Mouse (Mus musculus) neutrophil, adult 59 days (primary cell): ENCODE results near the gene Rbpms2. TPM values are rescaled to one million over a fixed set of nuclear protein-coding genes. Genes with fewer than 3 reads are reported as not detected.

Source experiments
- total RNA-seq, 2 experiments: library from RNA; stranded (reverse); gene quantifications; 1 replicate in 1 of 2; 2 replicates in 1 of 2; pipeline ENCODE4 v1.2.4; 2023

The Rbpms2 gene
- total RNA-seq: under 1 TPM; 0.49 to 0.88 TPM

DNA sequence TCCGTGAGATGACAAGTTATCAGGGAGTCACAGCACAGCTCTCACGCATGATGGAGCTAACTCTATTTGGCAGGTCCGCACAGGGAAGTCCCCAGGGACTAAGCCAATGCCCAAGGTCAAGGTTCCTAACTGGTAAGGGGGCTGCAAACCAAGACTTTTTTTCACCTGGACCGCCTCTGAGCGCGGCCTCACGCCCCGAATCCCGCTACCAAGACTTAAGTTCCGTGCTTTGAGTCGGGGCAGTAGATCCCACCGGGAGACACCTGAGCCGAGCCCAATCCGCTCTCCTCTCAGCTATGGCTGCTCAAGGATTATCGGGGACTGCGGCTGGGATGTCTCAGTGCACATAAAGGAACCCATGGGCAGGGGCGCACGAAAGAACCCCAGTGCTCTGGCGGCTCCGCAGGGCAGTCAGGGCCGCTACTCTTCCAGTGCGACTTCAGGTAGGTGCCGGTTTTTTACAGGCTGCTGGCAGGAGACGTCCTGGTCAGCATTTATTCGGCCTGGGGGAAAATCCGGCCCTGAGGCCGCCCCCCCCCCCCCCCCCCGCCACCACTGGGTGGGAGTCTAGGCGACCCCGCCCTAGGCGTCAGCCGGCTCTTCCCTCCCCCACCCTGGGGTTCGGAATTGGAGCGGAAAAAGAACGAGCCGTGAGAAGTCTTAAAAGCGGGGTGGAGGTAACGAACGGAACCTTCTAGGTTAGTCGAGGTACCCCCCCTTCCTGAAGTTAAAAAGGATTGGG, at the start of gene Rbpms2:
TSS of gene Rbpms2 (plus strand) at position 624 of the 742 bp plus-strand sequence.

DNA sequence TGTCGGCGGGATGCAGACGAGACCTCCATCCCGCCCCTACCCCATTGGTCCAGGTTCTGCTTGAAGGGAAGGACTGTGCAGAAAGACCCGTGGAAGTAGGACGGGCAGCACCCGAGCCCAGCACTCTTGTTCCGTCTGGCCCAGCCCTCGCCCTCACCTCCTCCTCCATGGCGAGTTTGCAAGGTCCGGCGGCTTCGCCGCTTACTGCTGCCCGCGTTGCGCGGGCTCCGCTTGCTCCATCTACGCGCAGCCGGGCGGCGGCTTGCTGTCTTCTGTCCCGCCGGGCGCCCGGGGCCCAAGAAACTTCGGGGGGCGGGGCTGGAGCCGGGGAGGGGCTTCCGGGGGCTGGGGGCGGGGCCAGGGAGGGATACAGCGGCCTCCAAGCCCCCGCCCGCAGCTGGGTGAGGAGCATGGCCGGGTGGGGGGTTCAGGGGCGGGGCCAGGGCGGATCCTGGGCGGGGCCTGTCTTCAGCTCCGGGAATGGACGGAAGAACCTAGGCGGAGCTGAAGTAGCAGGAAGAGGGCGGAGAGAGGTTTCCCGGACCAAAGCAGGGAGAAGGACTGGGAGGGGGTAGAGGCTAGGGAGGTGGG, 49.6 kb upstream of the Rbpms2 start, which contains the start of gene Plekho2:
TSS of gene Plekho2 (minus strand) at position 260 of the 591 bp plus-strand sequence.

DNA sequence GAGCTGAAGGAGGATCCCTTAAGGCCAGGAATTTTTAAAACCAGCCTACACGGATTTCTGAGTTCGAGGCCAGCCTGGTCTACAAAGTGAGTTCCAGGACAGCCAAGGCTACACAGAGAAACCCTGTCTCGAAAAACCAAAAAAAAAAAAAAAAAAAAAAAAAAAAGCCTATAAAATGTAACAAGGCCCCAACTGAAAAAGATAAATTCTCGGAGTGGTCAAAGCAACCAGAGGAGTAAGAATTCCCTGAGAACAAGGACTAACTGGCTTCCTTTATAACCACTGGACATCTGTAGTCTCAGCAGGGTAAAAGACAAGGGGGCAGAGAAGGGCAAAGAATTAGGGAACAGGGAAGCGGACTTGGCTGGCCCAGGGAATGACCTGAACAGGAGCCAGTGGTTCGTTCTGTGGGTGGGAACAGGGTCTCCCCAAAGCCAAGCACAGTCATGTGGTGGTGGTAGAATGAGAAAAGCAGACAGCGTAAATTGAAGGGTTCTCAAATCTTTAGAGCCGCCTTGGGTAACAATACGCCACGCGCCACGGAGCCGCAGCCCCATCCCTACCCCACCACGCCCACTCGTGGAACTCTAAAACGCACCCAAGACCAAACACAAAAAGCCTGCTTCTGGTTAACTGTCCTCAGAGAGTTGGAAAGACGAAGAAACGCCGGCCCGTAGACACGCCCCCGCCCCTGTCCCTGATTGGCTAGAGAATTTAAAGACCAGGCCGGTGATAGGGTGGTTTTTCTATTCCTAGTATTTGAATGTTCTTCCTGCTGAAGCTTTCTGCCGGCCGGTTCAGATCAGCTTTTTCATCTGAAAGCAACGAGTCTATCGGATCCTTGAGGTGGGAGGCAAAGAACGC, 42.8 kb upstream of the Rbpms2 start, which contains the start of gene Pif1:
TSS of gene Pif1 (plus strand) at position 755 of the 864 bp plus-strand sequence.

DNA sequence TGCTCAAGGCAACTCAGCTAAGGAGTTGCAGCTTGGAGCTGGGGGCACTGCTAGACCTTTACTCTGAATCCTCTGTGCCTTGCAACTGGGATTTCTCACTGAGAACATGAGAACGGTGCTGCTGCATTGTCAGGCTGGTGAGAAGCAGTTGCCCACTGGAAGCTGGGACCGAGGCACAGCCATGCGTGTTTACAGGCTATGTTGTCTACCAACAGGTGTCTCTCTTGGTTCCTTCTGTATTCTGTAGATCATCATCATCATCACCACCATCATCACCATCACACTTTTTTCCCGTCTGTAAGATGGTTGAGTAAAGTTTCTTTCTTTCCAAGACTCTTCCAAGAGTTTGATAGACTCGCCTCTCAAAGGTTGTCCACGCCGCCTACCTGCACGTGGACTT, 38.3 kb downstream of the Rbpms2 start, which contains the start of gene Oaz2:
TSS of gene Oaz2 (plus strand) at position 301 of the 400 bp plus-strand sequence.

Other genes with a start within 250 kb of the Rbpms2 start
- not detected for gene Kbtbd13, start 238.0 kb upstream of the Rbpms2 start, total RNA-seq
- gene Rasl12, start 231.1 kb upstream of the Rbpms2 start, total RNA-seq: not detected
- gene Slc51b, start 206.7 kb upstream of the Rbpms2 start, total RNA-seq: not detected
- gene Mtfmt, start 193.9 kb upstream of the Rbpms2 start, total RNA-seq: 1 to 10 TPM; 4.9 to 7.3 TPM
- gene Spg21, start 168.7 kb upstream of the Rbpms2 start, total RNA-seq: 10 to 100 TPM; 63.4 to 78.5 TPM
- 1 to 10 TPM in 1 of 2 experiments, under 1 TPM in 1; 0.38 to 1.0 TPM for gene Ankdd1a, start 109.5 kb upstream of the Rbpms2 start, total RNA-seq
- 100 to 1,000 TPM; 196 to 205 TPM for gene Plekho2, start 49.6 kb upstream of the Rbpms2 start, total RNA-seq
- gene Pif1, start 42.5 kb upstream of the Rbpms2 start, total RNA-seq: 10 to 100 TPM in 1 of 2 experiments, 1 to 10 TPM in 1; 8.2 to 10.9 TPM
- gene Oaz2, start 38.4 kb downstream of the Rbpms2 start, total RNA-seq: 10 to 100 TPM; 61.8 to 64.5 TPM
- 10 to 100 TPM; 20.5 to 24.3 TPM for gene Zfp609, start 197.9 kb downstream of the Rbpms2 start, total RNA-seq